Mouse (Mus musculus) CH12.LX (cell line): ENCODE results near the gene Aaas. TPM values are rescaled to one million over a fixed set of nuclear protein-coding genes. Genes with fewer than 3 reads are reported as not detected.

Source experiments
- DNase-seq: peaks from one replicate; pipeline ENCODE4 v3.0.0-alpha.2; 2013; ENCODE audit errors: extremely low read depth
- H3K27ac ChIP-seq: 2 replicates; pipeline ENCODE4 v1.5.1; 2012; ENCODE audit warnings: low read depth, mild to moderate bottlenecking, control low read depth, moderate library complexity; ENCODE audit not compliant: insufficient read depth
- H3K27me3 ChIP-seq: replicated peaks from 2 replicates; pipeline ENCODE3; 2012; ENCODE audit warnings: inconsistent platforms
- H3K36me3 ChIP-seq, 2 experiments: replicated peaks in 1 of 2; 2 replicates each; pipeline versions ENCODE3 to v1.6.1; 2012; ENCODE audit warnings: inconsistent platforms in 1 of 2, low read length in 1 of 2, mild to moderate bottlenecking in 1 of 2, mixed read lengths in 1 of 2, moderate library complexity in 1 of 2; ENCODE audit not compliant: control insufficient read depth in 1 of 2, insufficient read depth in 1 of 2
- H3K4me1 ChIP-seq, 2 experiments: 2 replicates each; pipeline ENCODE4 v1.6.1; 2012; ENCODE audit warnings: inconsistent platforms in 1 of 2, moderate library complexity in 1 of 2; ENCODE audit not compliant: insufficient read depth in 2 of 2, control insufficient read depth in 1 of 2
- H3K4me2 ChIP-seq: 2 replicates; pipeline ENCODE4 v1.6.1; 2012; ENCODE audit warnings: low read depth, mild to moderate bottlenecking, control low read depth; ENCODE audit not compliant: poor library complexity, insufficient read depth, severe bottlenecking
- H3K4me3 ChIP-seq, 3 experiments: fragments of 150-350 bp in 1 of 3; sonication (generic) in 1 of 3; replicated peaks in 1 of 3; 2 replicates each; pipeline versions ENCODE3 to v1.5.1; 2011 to 2012; ENCODE audit warnings: low read depth in 2 of 3, low read length in 2 of 3, mild to moderate bottlenecking in 2 of 3, moderate library complexity in 2 of 3, control low read depth in 1 of 3, improper control_type of control experiment in 1 of 3, inconsistent platforms in 1 of 3, mixed read lengths in 1 of 3; ENCODE audit not compliant: poor library complexity in 1 of 3
- H3K79me2 ChIP-seq: replicated peaks from 2 replicates; pipeline ENCODE4 v1.6.1; 2012; ENCODE audit warnings: mild to moderate bottlenecking, moderate library complexity; ENCODE audit not compliant: control insufficient read depth, poor library complexity, insufficient read depth, severe bottlenecking; ENCODE audit errors: extremely low read depth
- H3K9ac ChIP-seq: 2 replicates; pipeline ENCODE4 v1.6.1; 2012; ENCODE audit warnings: low read depth, mild to moderate bottlenecking, control low read depth, moderate library complexity; ENCODE audit not compliant: insufficient read depth
- H3K9me3 ChIP-seq: replicated peaks from 2 replicates; pipeline ENCODE3; 2012; ENCODE audit warnings: low read length, inconsistent platforms, mixed read lengths
- BHLHE40 ChIP-seq: IDR thresholded peaks from 2 replicates; pipeline ENCODE4 v1.6.1; 2011; ENCODE audit warnings: mild to moderate bottlenecking, low read depth, low read length, improper control_type of control experiment
- CTCF ChIP-seq, 2 experiments: IDR thresholded peaks in 1 of 2; conservative IDR thresholded peaks in 1 of 2; 2 replicates each; pipeline ENCODE4 v1.5.1; 2011 to 2012; ENCODE audit warnings: low read depth in 2 of 2, low read length in 2 of 2, improper control_type of control experiment in 1 of 2, inconsistent platforms in 1 of 2, mild to moderate bottlenecking in 1 of 2, moderate library complexity in 1 of 2
- ELF1 ChIP-seq: IDR thresholded peaks from 2 replicates; pipeline ENCODE4 v1.6.1; 2014; ENCODE audit warnings: low read depth, mild to moderate bottlenecking, inconsistent platforms, low read length, improper control_type of control experiment
- GABPA ChIP-seq: IDR thresholded peaks from 2 replicates; pipeline ENCODE4 v1.6.1; 2012; ENCODE audit warnings: low read depth, low read length, improper control_type of control experiment, inconsistent platforms; ENCODE audit not compliant: insufficient replicate concordance
- IRF4 ChIP-seq: IDR thresholded peaks from 2 replicates; pipeline ENCODE4 v1.6.1; 2014; ENCODE audit warnings: low read depth, mild to moderate bottlenecking, inconsistent platforms, low read length, improper control_type of control experiment
- KAT2A ChIP-seq: IDR thresholded peaks from 2 replicates; pipeline ENCODE4 v1.6.1; 2012; ENCODE audit warnings: low read length, improper control_type of control experiment, inconsistent platforms; ENCODE audit not compliant: insufficient replicate concordance
- MAFK ChIP-seq: IDR thresholded peaks from 2 replicates; pipeline ENCODE4 v1.6.1; 2011; ENCODE audit warnings: low read length, improper control_type of control experiment; ENCODE audit not compliant: insufficient replicate concordance
- MAX ChIP-seq: IDR thresholded peaks from 2 replicates; pipeline ENCODE4 v1.6.1; 2011; ENCODE audit warnings: low read length, improper control_type of control experiment
- MEF2A ChIP-seq: IDR thresholded peaks from 2 replicates; pipeline ENCODE4 v1.6.1; 2014; ENCODE audit warnings: low read depth, mild to moderate bottlenecking, inconsistent platforms, low read length, improper control_type of control experiment, borderline replicate concordance
- MXI1 ChIP-seq: IDR thresholded peaks from 2 replicates; pipeline ENCODE4 v1.6.1; 2011; ENCODE audit warnings: mild to moderate bottlenecking, low read depth, low read length, improper control_type of control experiment
- MYC ChIP-seq: IDR thresholded peaks from 2 replicates; pipeline ENCODE4 v1.6.1; 2011; ENCODE audit warnings: low read depth, mild to moderate bottlenecking, improper control_type of control experiment, low read length
- NELFE ChIP-seq: IDR thresholded peaks from 2 replicates; pipeline ENCODE4 v1.6.1; 2011; ENCODE audit warnings: low read depth, low read length, improper control_type of control experiment
- NRF1 ChIP-seq: IDR thresholded peaks from 2 replicates; pipeline ENCODE4 v1.6.1; 2014; ENCODE audit warnings: low read depth, mild to moderate bottlenecking, inconsistent platforms, low read length, improper control_type of control experiment, moderate library complexity
- RCOR1 ChIP-seq: conservative IDR thresholded peaks from 2 replicates; pipeline ENCODE4 v1.6.1; 2012; ENCODE audit warnings: low read depth, mild to moderate bottlenecking, inconsistent platforms, low read length, improper control_type of control experiment
- SIN3A ChIP-seq: IDR thresholded peaks from 2 replicates; pipeline ENCODE4 v1.6.1; 2012; ENCODE audit warnings: low read length, improper control_type of control experiment, inconsistent platforms
- TBP ChIP-seq: conservative IDR thresholded peaks from 2 replicates; pipeline ENCODE4 v1.6.1; 2011; ENCODE audit warnings: low read depth, low read length, improper control_type of control experiment
- USF1 ChIP-seq: IDR thresholded peaks from 2 replicates; pipeline ENCODE4 v1.6.1; 2014; ENCODE audit warnings: low read depth, mild to moderate bottlenecking, inconsistent platforms, low read length, improper control_type of control experiment
- ZC3H11A ChIP-seq: IDR thresholded peaks from 2 replicates; pipeline ENCODE4 v1.6.1; 2012; ENCODE audit warnings: low read depth, mild to moderate bottlenecking, inconsistent platforms, low read length, improper control_type of control experiment
- dilution Hi-C: fragments of 300-500 bp; cut with MboI; formaldehyde crosslinking; loops from 2 replicates; pipeline ENCODE4 v1.14.3; 2020; ENCODE audit warnings: low sequenced_read_pairs; ENCODE audit not compliant: extremely low pct_unique_long_range_greater_than_20kb, extremely low pct_ligation_motif_present
- in situ Hi-C: fragments of 300-500 bp; cut with MboI; formaldehyde crosslinking; loops from 3 replicates; pipeline ENCODE4 v1.14.3; 2019; ENCODE audit warnings: low sequenced_read_pairs, low pct_ligation_motif_present, low pct_unique_long_range_greater_than_20kb, mixed read lengths
- polyA plus RNA-seq: library from polyadenylated mRNA; unstranded; fragments of >175 nt; gene quantifications from 2 replicates; pipeline ENCODE4 v1.2.1, GENCODE M21; 2012; ENCODE audit warnings: low read depth; ENCODE audit not compliant: insufficient read length
- total RNA-seq, 2 experiments: library from RNA; depleted of rRNA; stranded (reverse); fragments of 300-350 nt in 1 of 2; fragments of >200 nt in 1 of 2; gene quantifications; 2 replicates each; pipeline ENCODE4 v1.2.3; 2012 to 2014

The Aaas gene
- total and polyA plus RNA-seq, 3 experiments = 98.3 to 266 (median 126) TPM

- DNase-seq = no peak
- H3K4me3 ChIP-seq = no peak overlapping the region
- no peak overlapping the region for H3K27ac ChIP-seq
- dilution Hi-C loops (no loop called here), in situ Hi-C loops (no loop called here)
- H3K9me3 ChIP-seq = no peaks in the 10 kb centered on the region
- H3K9ac ChIP-seq = no peak overlapping the region
- TF ChIP-seq ZC3H11A (no peak), SIN3A (no peak), GABPA (no peak), MXI1 (no peak), IRF4 (no peak), NELFE (no peak), ELF1 (no peak), MYC (no peak), MEF2A (no peak), RCOR1 (no peak), MAFK (no peak)
- peak overlapping the region; percentile 72 for H3K4me2 ChIP-seq
- H3K36me3 ChIP-seq = no peaks in the 10 kb centered on the region
- peaks cover 77% of the 10 kb centered on the region for H3K27me3 ChIP-seq
- H3K4me1 ChIP-seq = peaks cover 7 to 13% of the 10 kb centered on the region in 2 experiments; a peak in 3 of 4 replicates
- H3K79me2 ChIP-seq = no peaks in the 10 kb centered on the region
These were observed 12.1 kb upstream of the Aaas start for GRCm38 (mm10) chr15:102362648-102363047.

- no peaks in the 10 kb centered on the region for H3K36me3 ChIP-seq
- TF ChIP-seq MAX (no peak), RCOR1 (no peak), USF1 (no peak), MYC (no peak), CTCF (conservative IDR thresholded peaks at IDR 0.05 in 1 of 2, IDR thresholded peaks at IDR 0.05 in 1 of 2; ENCODE audit: low read depth in 2 of 2, low read length in 2 of 2) (no peak), BHLHE40 (no peak), IRF4 (no peak), KAT2A (no peak), NRF1 (no peak), NELFE (no peak), TBP (no peak), ELF1 (no peak)
- H3K9ac ChIP-seq = no peak overlapping the region
- no peaks in the 10 kb centered on the region for H3K79me2 ChIP-seq
- dilution Hi-C loops (no loop called here), in situ Hi-C loops (no loop called here)
- H3K9me3 ChIP-seq = peaks cover 13% of the 10 kb centered on the region
- no peak overlapping the region for H3K4me3 ChIP-seq
- no peak overlapping the region for H3K27ac ChIP-seq
- H3K4me2 ChIP-seq = no peak overlapping the region
- peaks cover 58% of the 10 kb centered on the region for H3K27me3 ChIP-seq
- H3K4me1 ChIP-seq = peaks cover 7% of the 10 kb centered on the region in 2 experiments; a peak in 1 of 4 replicates
- DNase-seq = no peak
These were observed 8.3 kb upstream of the Aaas start for GRCm38 (mm10) chr15:102358834-102359233.
